Mouse (Mus musculus): Measurements from ENCODE around the gene Sstr4. TPM values are rescaled to one million over a fixed set of nuclear protein-coding genes. Genes with fewer than 3 reads are reported as not detected.

Gene Sstr4
- polyA plus RNA-seq, 2 experiments: not detected

GRCm38 (mm10) chr2:148421112-148421511, 26.0 kb downstream of the Sstr4 start:
- 15% methylated on average over 1 of the region's 1 CpGs for WGBS (ENCODE audit: insufficient replicate concordance)
- ATAC-seq (ENCODE audit: insufficient read depth): no peak
- no peaks in the 10 kb centered on the region for H3K36me3 ChIP-seq (replicated peaks; ENCODE audit: control insufficient read depth, insufficient read depth, low read depth)
- H3K4me3 ChIP-seq (ENCODE audit: insufficient read depth in 1 of 2, low read depth in 2 of 2, low read length in 2 of 2): no peak overlapping the region
- no peaks in the 10 kb centered on the region for H3K4me1 ChIP-seq (replicated peaks; ENCODE audit: control insufficient read depth in 2 of 2, insufficient read depth in 2 of 2, low read length in 1 of 2)
- no peak for DNase-seq (ENCODE audit: low read depth in 3 of 3, low spot score in 3 of 3)
- no peak overlapping the region for H3K9ac ChIP-seq (replicated peaks)
- no peak overlapping the region for H3K27ac ChIP-seq
- no peak for TF ChIP-seq CTCF (IDR thresholded peaks at IDR 0.05; ENCODE audit: low read depth)
- no peak for TF ChIP-seq EP300 (IDR thresholded peaks at IDR 0.05; ENCODE audit: low read depth)
- H3K27me3 ChIP-seq (ENCODE audit: control insufficient read depth, insufficient read depth, low read length): no peaks in the 10 kb centered on the region
- no peaks in the 10 kb centered on the region for H3K9me3 ChIP-seq (ENCODE audit: control insufficient read depth, low read length)
- H3K4me2 ChIP-seq (ENCODE audit: low read depth): no peak overlapping the region

DNA sequence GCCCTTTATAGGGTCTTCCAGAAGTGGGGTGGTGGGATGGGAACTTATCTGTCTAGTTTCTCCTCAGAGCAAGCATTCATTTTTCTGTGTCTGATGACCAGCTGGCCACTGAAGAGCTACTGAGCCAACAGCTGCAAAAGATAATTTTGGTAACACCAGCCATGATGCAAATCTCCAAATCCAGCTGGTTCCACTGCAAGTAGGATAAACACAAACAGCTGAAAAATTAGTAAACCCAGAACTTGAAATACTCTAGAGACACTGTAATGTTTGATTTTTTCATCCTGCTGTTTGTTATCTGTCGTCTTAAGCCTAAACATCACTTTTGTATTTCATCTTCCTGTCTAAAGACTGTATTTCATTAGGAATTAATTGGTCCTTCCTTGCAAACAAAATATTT, 26.6 kb downstream of the Sstr4 start:
- TF ChIP-seq EP300 (IDR thresholded peaks at IDR 0.05; ENCODE audit: low read depth) (no peak), CTCF (IDR thresholded peaks at IDR 0.05; ENCODE audit: low read depth) (no peak)
- WGBS (ENCODE audit: insufficient replicate concordance): 56% methylated on average over 1 of the region's 1 CpGs
- H3K27me3 ChIP-seq (ENCODE audit: control insufficient read depth, insufficient read depth, low read length): no peaks in the 10 kb centered on the region
- H3K27ac ChIP-seq: no peak overlapping the region
- DNase-seq (ENCODE audit: low read depth in 3 of 3, low spot score in 3 of 3) (no peak), ATAC-seq (ENCODE audit: insufficient read depth) (no peak)
- no peak overlapping the region for H3K4me3 ChIP-seq (ENCODE audit: insufficient read depth in 1 of 2, low read depth in 2 of 2, low read length in 2 of 2)
- H3K36me3 ChIP-seq (replicated peaks; ENCODE audit: control insufficient read depth, insufficient read depth, low read depth): no peaks in the 10 kb centered on the region
- no peak overlapping the region for H3K9ac ChIP-seq (replicated peaks)
- no peaks in the 10 kb centered on the region for H3K9me3 ChIP-seq (ENCODE audit: control insufficient read depth, low read length)
- no peaks in the 10 kb centered on the region for H3K4me1 ChIP-seq (replicated peaks; ENCODE audit: control insufficient read depth in 2 of 2, insufficient read depth in 2 of 2, low read length in 1 of 2)
- H3K4me2 ChIP-seq (ENCODE audit: low read depth): no peak overlapping the region

- Histone ChIP-seq H3K36me3 (replicated peaks; ENCODE audit: control insufficient read depth, insufficient read depth, low read depth) (no peaks in the 10 kb centered on the region), H3K4me1 (replicated peaks; ENCODE audit: control insufficient read depth in 2 of 2, insufficient read depth in 2 of 2, low read length in 1 of 2) (no peaks in the 10 kb centered on the region), H3K9ac (replicated peaks) (no peak overlapping the region), H3K27me3 (ENCODE audit: control insufficient read depth, insufficient read depth, low read length) (no peaks in the 10 kb centered on the region), H3K27ac (no peak overlapping the region), H3K9me3 (ENCODE audit: control insufficient read depth, low read length) (no peaks in the 10 kb centered on the region), H3K4me2 (ENCODE audit: low read depth) (no peak overlapping the region), H3K4me3 (ENCODE audit: insufficient read depth in 1 of 2, low read depth in 2 of 2, low read length in 2 of 2) (no peak overlapping the region)
- TF ChIP-seq CTCF (IDR thresholded peaks at IDR 0.05; ENCODE audit: low read depth) (no peak), EP300 (IDR thresholded peaks at IDR 0.05; ENCODE audit: low read depth) (no peak)
- DNase-seq (ENCODE audit: low read depth in 3 of 3, low spot score in 3 of 3) (no peak), ATAC-seq (ENCODE audit: insufficient read depth) (no peak)
- 46% methylated on average over 5 of the region's 5 CpGs for WGBS (ENCODE audit: insufficient replicate concordance)
Measured at GRCm38 (mm10) chr2:148425709-148426382, 30.7 kb downstream of the Sstr4 start.

DNA sequence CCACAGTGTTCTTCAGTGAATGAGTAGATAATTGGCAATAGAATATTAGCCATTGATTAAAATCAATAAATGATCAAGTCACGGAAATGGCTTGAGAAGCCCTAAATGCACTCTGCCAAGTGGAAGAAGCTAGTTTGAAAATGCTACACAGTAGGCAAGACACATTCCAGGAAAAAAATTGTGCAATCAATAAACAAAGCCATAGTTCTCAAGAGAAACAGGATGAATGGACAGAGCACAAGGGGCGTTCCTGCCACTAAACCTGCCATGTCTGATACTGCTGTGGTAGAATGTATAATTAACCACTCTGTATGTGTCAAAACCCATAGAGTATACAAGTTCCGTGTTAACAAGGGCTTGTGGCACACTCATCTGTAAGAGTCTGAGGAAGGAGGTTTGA, 32.4 kb downstream of the Sstr4 start:
- Histone ChIP-seq H3K4me3 (ENCODE audit: insufficient read depth in 1 of 2, low read depth in 2 of 2, low read length in 2 of 2) (no peak overlapping the region), H3K9ac (replicated peaks) (no peak overlapping the region), H3K9me3 (ENCODE audit: control insufficient read depth, low read length) (no peaks in the 10 kb centered on the region), H3K27me3 (ENCODE audit: control insufficient read depth, insufficient read depth, low read length) (no peaks in the 10 kb centered on the region), H3K4me1 (replicated peaks; ENCODE audit: control insufficient read depth in 2 of 2, insufficient read depth in 2 of 2, low read length in 1 of 2) (no peaks in the 10 kb centered on the region), H3K27ac (no peak overlapping the region), H3K4me2 (ENCODE audit: low read depth) (no peak overlapping the region), H3K36me3 (replicated peaks; ENCODE audit: control insufficient read depth, insufficient read depth, low read depth) (no peaks in the 10 kb centered on the region)
- no peak for TF ChIP-seq CTCF (IDR thresholded peaks at IDR 0.05; ENCODE audit: low read depth)
- TF ChIP-seq EP300 (IDR thresholded peaks at IDR 0.05; ENCODE audit: low read depth): no peak
- ATAC-seq (ENCODE audit: insufficient read depth) (no peak), DNase-seq (ENCODE audit: low read depth in 3 of 3, low spot score in 3 of 3) (no peak)
- WGBS (ENCODE audit: insufficient replicate concordance): 53% methylated on average over 3 of the region's 3 CpGs

DNA sequence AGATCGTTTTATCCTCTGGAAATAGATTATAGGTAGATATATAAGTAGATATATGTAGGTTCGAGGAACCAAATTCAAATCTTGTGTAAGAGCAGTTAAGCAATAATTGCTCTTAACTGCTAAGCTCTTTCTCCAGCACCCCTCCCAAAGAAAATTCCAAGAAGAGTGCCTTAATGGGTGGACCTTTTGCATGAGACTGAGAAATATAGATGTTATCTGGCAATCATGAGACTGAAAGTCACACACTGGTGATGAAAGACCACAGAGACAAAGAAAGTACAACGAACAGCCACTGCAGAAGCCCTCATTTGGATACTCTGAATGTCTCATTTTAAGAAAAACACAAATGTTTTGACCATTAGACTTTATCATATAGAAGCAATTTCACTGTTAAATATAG, 33.4 kb downstream of the Sstr4 start:
- no peak for ATAC-seq (ENCODE audit: insufficient read depth)
- Histone ChIP-seq H3K27me3 (ENCODE audit: control insufficient read depth, insufficient read depth, low read length) (no peaks in the 10 kb centered on the region), H3K9ac (replicated peaks) (no peak overlapping the region), H3K4me1 (replicated peaks; ENCODE audit: control insufficient read depth in 2 of 2, insufficient read depth in 2 of 2, low read length in 1 of 2) (no peaks in the 10 kb centered on the region), H3K27ac (no peak overlapping the region), H3K36me3 (replicated peaks; ENCODE audit: control insufficient read depth, insufficient read depth, low read depth) (no peaks in the 10 kb centered on the region), H3K4me3 (ENCODE audit: insufficient read depth in 1 of 2, low read depth in 2 of 2, low read length in 2 of 2) (no peak overlapping the region), H3K4me2 (ENCODE audit: low read depth) (no peak overlapping the region), H3K9me3 (ENCODE audit: control insufficient read depth, low read length) (no peaks in the 10 kb centered on the region)
- 52% methylated on average over 3 of the region's 3 CpGs for WGBS (ENCODE audit: insufficient replicate concordance)
- no peak for DNase-seq (ENCODE audit: low read depth in 3 of 3, low spot score in 3 of 3)
- TF ChIP-seq CTCF (IDR thresholded peaks at IDR 0.05; ENCODE audit: low read depth) (no peak), EP300 (IDR thresholded peaks at IDR 0.05; ENCODE audit: low read depth) (no peak)
